In the genomic region with DNA sequence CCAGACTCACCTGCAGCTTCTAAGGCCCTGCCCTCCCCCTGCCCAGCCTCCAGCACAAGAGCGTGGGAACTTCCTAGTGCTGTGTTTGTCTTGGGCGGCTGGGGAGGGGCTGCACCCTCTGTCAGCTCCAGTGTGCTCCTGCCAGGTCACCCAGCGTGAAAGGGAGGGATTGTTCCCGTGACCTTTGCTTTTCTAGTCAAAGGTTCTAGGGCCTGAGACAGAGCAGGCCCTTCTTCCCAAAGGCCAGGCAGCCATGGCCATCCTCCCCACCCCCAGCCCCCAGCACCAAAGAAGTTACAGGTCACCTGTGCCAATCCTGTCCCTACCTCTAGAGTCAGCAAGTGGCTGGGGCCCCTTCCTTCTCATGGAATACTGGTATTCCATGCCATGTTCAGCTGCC, we compare ENCODE assay signal across 11 mouse cellular contexts.
A peak's percentile ranks its signal among the peaks of the same experiment; 100 is the strongest.
DNase-seq lines count a peak whose midpoint lies in the region; ATAC-seq lines count a peak whose summit lies in the region.
"Had no signal": no experiment of that assay in that cellular context is flagged by ENCODE, and none has a peak within 500 bp of the region (broad histone marks: within the 10 kb centered on the region; RNA-seq: fewer than 3 reads in every experiment).

No protein-coding gene starts in this region.

- H3K4me2 ChIP-seq in heart, embryonic 11.5 days = no peak overlapping the region
- H3K4me2 ChIP-seq in midbrain, embryonic 11.5 days = no peak overlapping the region
- H3K4me2 ChIP-seq in midbrain, embryonic 14.5 days (ENCODE audit: low read length) = no peak overlapping the region
- H3K4me2 ChIP-seq: embryonic facial prominence, embryonic 13.5 days; limb, embryonic 13.5 days had no signal

- no peaks in the 10 kb centered on the region for H3K27me3 ChIP-seq in heart, embryonic 11.5 days (ENCODE audit: control insufficient read depth, insufficient read depth, low read length)
- no peaks in the 10 kb centered on the region for H3K27me3 ChIP-seq in midbrain, embryonic 11.5 days (ENCODE audit: control insufficient read depth, insufficient read depth, low read length)
- H3K27me3 ChIP-seq in midbrain, embryonic 14.5 days (ENCODE audit: control insufficient read depth, insufficient read depth, low read length) = no peaks in the 10 kb centered on the region
- H3K27me3 ChIP-seq: embryonic facial prominence, embryonic 13.5 days; limb, embryonic 13.5 days had no signal

- no peaks in the 10 kb centered on the region for H3K36me3 ChIP-seq in heart, embryonic 11.5 days (ENCODE audit: control insufficient read depth, insufficient read depth, low read length)
- H3K36me3 ChIP-seq in midbrain, embryonic 11.5 days (ENCODE audit: control insufficient read depth, insufficient read depth, low read length) = no peaks in the 10 kb centered on the region
- no peaks in the 10 kb centered on the region for H3K36me3 ChIP-seq in midbrain, embryonic 14.5 days (ENCODE audit: control insufficient read depth, insufficient read depth, low read length)
- H3K36me3 ChIP-seq: embryonic facial prominence, embryonic 13.5 days; limb, embryonic 13.5 days had no signal

- no peak for DNase-seq in heart, adult 8-10 months (ENCODE audit: low spot score)
- no peak for DNase-seq in midbrain, embryonic 11.5 days (ENCODE audit: low spot score, missing footprints)
- DNase-seq in midbrain, embryonic 14.5 days = no peak
- peak; percentile 55 for DNase-seq in kidney, postnatal 10 days
- peak; percentile 37 for DNase-seq in yolk sac, embryonic 10.5 days (ENCODE audit: low spot score)
- no peak for DNase-seq in B cell, adult 2 months
- no peak for DNase-seq in ovary, postnatal 10 days (ENCODE audit: low spot score)
- DNase-seq: thymus, postnatal 4 days had no signal

- ATAC-seq in heart, embryonic 11.5 days (replicated peaks; ENCODE audit: insufficient number of reproducible peaks, low FRiP score, low TSS enrichment) = no peak
- ATAC-seq in midbrain, embryonic 11.5 days (ENCODE audit: low FRiP score) = 0 out of 2 replicates have a peak, but pooled peaks have one; percentile 16
- ATAC-seq in midbrain, embryonic 14.5 days (ENCODE audit: low FRiP score, low TSS enrichment) = no peak

- H3K27ac ChIP-seq in heart, embryonic 11.5 days (ENCODE audit: low read depth, low read length) = peak overlapping the region; percentile 70; the same call in 1 of the 2 replicates
- H3K27ac ChIP-seq in midbrain, embryonic 11.5 days (ENCODE audit: low read depth, low read length) = no peak overlapping the region
- no peak overlapping the region for H3K27ac ChIP-seq in midbrain, embryonic 14.5 days (replicated peaks; ENCODE audit: low read depth, low read length)
- H3K27ac ChIP-seq: embryonic facial prominence, embryonic 13.5 days; limb, embryonic 13.5 days had no signal

- H3K9ac ChIP-seq in heart, embryonic 11.5 days (ENCODE audit: low read depth, low read length) = no peak overlapping the region
- no peak overlapping the region for H3K9ac ChIP-seq in midbrain, embryonic 11.5 days (ENCODE audit: low read length)
- H3K9ac ChIP-seq in midbrain, embryonic 14.5 days (replicated peaks; ENCODE audit: low read length) = no peak overlapping the region
- H3K9ac ChIP-seq: embryonic facial prominence, embryonic 13.5 days; limb, embryonic 13.5 days had no signal

- WGBS in heart, embryonic 11.5 days (ENCODE audit: insufficient replicate concordance) = 32% methylated on average over 4 of the region's 4 CpGs
- WGBS in midbrain, embryonic 11.5 days = 17% methylated on average over 4 of the region's 4 CpGs
- 26% methylated on average over 4 of the region's 4 CpGs for WGBS in midbrain, embryonic 14.5 days

- H3K9me3 ChIP-seq in heart, embryonic 11.5 days (replicated peaks; ENCODE audit: control insufficient read depth, low read length) = no peaks in the 10 kb centered on the region
- H3K9me3 ChIP-seq in midbrain, embryonic 11.5 days (ENCODE audit: control insufficient read depth, low read length) = no peaks in the 10 kb centered on the region
- no peaks in the 10 kb centered on the region for H3K9me3 ChIP-seq in midbrain, embryonic 14.5 days (ENCODE audit: control insufficient read depth, low read length)
- H3K9me3 ChIP-seq: embryonic facial prominence, embryonic 13.5 days had no signal

- no peak overlapping the region for H3K4me3 ChIP-seq in heart, embryonic 11.5 days (ENCODE audit: low read depth, low read length)
- no peak overlapping the region for H3K4me3 ChIP-seq in midbrain, embryonic 11.5 days (ENCODE audit: low read depth, low read length)
- H3K4me3 ChIP-seq in midbrain, embryonic 14.5 days (replicated peaks; ENCODE audit: low read depth, low read length) = no peak overlapping the region
- H3K4me3 ChIP-seq: embryonic facial prominence, embryonic 13.5 days; limb, embryonic 13.5 days had no signal

- peaks cover 21% of the 10 kb centered on the region for H3K4me1 ChIP-seq in heart, embryonic 11.5 days (ENCODE audit: control insufficient read depth, insufficient read depth, low read length)
- H3K4me1 ChIP-seq in midbrain, embryonic 11.5 days (ENCODE audit: control insufficient read depth, insufficient read depth, low read length) = peaks cover 10% of the 10 kb centered on the region
- no peaks in the 10 kb centered on the region for H3K4me1 ChIP-seq in midbrain, embryonic 14.5 days (ENCODE audit: control insufficient read depth, insufficient read depth, low read length)

Comparison
In these comparisons a context has a peak if more than half of its experiments do, and no peak if none do; other contexts are left out.
1. DNase-seq: peak in kidney, postnatal 10 days (single experiment) and yolk sac, embryonic 10.5 days (single experiment); none in heart, adult 8-10 months (single experiment), midbrain, embryonic 11.5 days (single experiment), midbrain, embryonic 14.5 days (single experiment), B cell, adult 2 months (0 of 2) and ovary, postnatal 10 days (single experiment).